Mouse (Mus musculus) heart, postnatal 4 days (tissue): ENCODE measurements around the gene Hsd3b4. TPM values are rescaled to one million over a fixed set of nuclear protein-coding genes. Genes with fewer than 3 reads are reported as not detected.
"Not testable (repeated sequence)": the region's sequence is repeated elsewhere in the genome, so short reads cannot be mapped to it uniquely, and the experiment has no call there.

Experiments used
- DNase-seq: peaks from one replicate; pipeline ENCODE4 v3.0.0; 2021
- total RNA-seq, 2 experiments: library from RNA; stranded (reverse); gene quantifications; 2 replicates each; pipeline ENCODE4 v1.2.3; 2021

The Hsd3b4 gene
- total RNA-seq, result not detected

DNA sequence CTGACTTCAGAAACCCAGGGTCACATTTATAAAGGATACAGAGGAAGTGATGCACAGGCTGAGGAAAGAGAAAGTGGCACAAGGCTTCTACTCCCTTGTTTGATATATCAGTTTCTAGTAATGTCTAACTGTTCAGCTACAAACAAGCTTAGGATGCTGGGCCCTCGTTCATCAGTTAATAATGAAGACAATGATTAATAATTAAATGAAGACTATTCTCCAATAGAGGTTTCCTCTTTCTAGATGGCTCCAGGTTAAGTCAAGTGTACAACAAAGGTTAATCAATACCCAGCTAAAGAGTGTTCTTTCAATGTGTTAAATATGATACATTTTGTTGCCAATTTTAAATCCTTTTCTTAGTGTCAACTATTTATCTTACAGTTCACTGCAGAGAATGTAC is at the start of gene Hsd3b4:
Hsd3b4 (minus strand) TSS at position 101 of the 400 bp plus-strand sequence.
- DNase-seq, result not testable (repeated sequence)

DNA sequence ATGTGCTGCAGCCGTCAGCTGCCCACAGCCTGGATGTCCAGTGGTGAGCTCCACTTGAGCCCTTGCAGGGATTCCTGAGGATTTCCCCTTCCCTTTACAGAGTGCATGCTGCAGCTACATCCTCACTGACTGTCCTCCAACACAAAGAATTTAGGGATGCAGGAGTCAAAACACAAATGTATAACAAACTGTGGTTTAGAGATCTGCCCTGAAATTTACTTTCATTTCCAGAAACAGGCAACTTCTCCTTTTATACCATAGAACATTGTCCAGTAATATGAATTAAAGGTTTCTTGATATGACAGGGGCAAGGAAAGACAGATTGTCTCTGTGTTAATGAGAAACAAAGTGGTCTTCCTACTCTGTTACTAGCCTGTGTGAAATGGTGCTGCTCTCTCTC is 40.5 kb upstream of the Hsd3b4 start:
- not testable (repeated sequence) for DNase-seq

- DNase-seq, result not testable (repeated sequence)
Observed at GRCm38 (mm10) chr3:98550215-98550614, 39.9 kb upstream of the Hsd3b4 start.

DNA sequence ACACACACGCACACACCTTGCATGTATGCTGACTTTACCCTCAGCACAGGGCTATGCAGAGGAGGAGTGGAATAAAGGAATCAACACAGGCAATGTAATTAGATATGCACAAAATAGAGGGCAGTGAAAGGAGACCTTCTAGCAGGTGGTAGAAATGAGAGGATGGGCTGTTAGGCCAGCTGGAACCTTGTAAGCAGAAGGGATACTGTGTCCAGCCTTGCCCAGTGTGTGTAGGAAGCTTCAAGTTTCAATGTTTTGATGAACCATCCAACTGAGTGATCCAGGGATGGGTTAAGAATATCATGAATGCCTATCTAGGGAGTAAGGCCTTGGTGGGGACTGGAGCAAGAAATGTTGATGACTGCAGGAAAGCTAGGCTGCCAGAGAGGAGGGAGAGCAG is 38.2 kb upstream of the Hsd3b4 start:
- not testable (repeated sequence) for DNase-seq

DNA sequence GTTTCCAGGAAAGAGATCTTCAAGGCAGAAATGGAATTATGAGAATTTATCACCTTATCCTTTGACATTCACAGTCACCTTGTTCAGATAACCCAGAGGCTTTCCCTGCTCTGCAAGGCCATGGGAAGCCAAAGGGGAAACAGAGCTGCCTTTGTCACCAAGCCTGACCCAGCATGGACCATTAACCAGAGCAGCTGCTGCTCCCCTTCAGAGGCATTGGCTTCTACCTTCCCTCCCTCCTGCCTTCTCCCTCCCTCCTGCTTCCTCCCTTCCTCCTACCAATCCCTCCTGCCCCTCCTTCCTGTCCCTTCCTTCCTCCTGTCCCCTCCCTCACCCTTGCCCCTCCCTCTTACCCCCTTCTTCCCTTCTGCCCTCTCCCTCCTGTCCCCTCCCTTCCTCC is 37.3 kb upstream of the Hsd3b4 start:
- DNase-seq, result not testable (repeated sequence)

- not testable (repeated sequence) for DNase-seq
Observed at GRCm38 (mm10) chr3:98524978-98525377, 14.7 kb upstream of the Hsd3b4 start.

DNA sequence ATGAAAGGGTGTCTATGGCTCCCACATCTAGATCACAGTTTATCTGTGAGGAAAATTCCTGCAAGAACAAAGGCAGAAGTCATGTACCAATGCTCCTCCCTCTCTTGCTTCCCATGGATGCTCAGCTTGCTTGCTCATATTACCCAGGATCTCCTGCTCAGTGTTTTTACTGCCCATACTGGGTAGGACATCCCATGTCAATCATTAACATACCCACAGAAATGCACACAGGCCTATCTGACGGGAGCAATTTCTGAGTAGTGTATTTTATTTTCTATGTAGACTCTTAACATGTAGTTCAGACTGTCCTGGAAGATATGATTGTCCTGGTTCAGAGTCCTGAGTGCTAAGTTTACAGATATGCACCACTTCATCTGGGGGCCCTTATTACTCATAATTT is 14.2 kb upstream of the Hsd3b4 start:
- not testable (repeated sequence) for DNase-seq

- DNase-seq, result not testable (repeated sequence)
Observed at GRCm38 (mm10) chr3:98522779-98523178, 12.5 kb upstream of the Hsd3b4 start.

GRCm38 (mm10) chr3:98507229-98507628 is 3.1 kb downstream of the Hsd3b4 start:
- DNase-seq, result not testable (repeated sequence)

GRCm38 (mm10) chr3:98497401-98497800 is 12.9 kb downstream of the Hsd3b4 start:
- DNase-seq, result not testable (repeated sequence)

GRCm38 (mm10) chr3:98496762-98497161 is 13.6 kb downstream of the Hsd3b4 start:
- not testable (repeated sequence) for DNase-seq

GRCm38 (mm10) chr3:98495055-98495454 is 15.3 kb downstream of the Hsd3b4 start:
- not testable (repeated sequence) for DNase-seq

DNA sequence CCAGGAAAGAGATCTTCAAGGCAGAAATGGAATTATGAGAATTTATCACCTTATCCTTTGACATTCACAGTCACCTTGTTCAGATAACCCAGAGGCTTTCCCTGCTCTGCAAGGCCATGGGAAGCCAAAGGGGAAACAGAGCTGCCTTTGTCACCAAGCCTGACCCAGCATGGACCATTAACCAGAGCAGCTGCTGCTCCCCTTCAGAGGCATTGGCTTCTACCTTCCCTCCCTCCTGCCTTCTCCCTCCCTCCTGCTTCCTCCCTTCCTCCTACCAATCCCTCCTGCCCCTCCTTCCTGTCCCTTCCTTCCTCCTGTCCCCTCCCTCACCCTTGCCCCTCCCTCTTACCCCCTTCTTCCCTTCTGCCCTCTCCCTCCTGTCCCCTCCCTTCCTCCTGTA is 16.1 kb downstream of the Hsd3b4 start:
- not testable (repeated sequence) for DNase-seq

DNA sequence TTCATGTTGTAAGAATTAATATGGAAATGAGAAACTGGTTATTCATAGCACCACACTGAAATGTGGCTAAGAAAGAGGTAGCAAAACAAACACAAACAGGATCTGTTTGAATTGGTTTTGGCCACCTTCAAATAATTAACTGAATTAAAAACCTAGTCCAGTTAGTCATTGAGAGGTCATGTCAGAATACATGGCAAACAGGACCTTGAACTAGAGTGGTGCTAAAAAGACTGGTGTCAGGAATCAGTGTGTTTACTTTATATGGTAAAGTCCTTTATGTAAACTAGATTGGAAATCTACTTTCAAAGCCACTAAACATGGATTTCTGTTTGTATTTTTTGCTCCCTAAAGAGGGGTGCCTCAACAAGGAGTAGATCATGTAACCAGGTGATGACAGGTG is 38.8 kb downstream of the Hsd3b4 start:
- not testable (repeated sequence) for DNase-seq

GRCm38 (mm10) chr3:98471057-98471456 is 39.3 kb downstream of the Hsd3b4 start:
- DNase-seq, result not testable (repeated sequence)

- DNase-seq, result not testable (repeated sequence)
Observed at GRCm38 (mm10) chr3:98469323-98469722, 41.0 kb downstream of the Hsd3b4 start.

GRCm38 (mm10) chr3:98457026-98457425 is 53.3 kb downstream of the Hsd3b4 start, which contains the start of gene Gm4450:
TSS of gene Gm4450 (minus strand) at chr3:98457126.
- DNase-seq, result not testable (repeated sequence)

DNA sequence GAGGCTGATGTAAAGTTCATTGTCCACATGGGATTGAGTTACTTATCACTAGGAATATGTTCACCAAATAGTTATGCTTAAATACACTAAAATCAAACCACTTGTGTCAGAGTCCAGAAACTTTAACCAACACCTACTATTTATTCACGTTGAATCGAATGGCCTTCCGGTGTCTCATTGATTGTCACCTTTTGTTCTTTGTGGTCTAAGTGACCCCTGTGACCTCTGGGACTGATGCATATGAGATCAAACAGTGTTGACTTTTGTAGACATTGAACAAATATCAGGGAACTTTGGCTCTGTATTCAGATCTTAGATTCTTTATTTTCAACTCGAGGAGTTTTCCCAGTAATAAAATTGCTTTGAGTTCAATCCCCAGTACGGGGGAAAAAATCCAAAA is 56.5 kb downstream of the Hsd3b4 start:
- not testable (repeated sequence) for DNase-seq

Other genes starting within 250 kb of the Hsd3b4 start
- gene Hmgcs2, start 230.1 kb downstream of the Hsd3b4 start, total RNA-seq, result 100 to 1,000 TPM; 203 to 271 TPM
- 10 to 100 TPM; 11.2 to 13.9 TPM for gene Phgdh, start 170.5 kb downstream of the Hsd3b4 start, total RNA-seq
- gene Zfp697, start 128.1 kb downstream of the Hsd3b4 start, total RNA-seq, result 1 to 10 TPM; 9.4 to 9.8 TPM
- not detected for gene Gm4450, start 53.4 kb downstream of the Hsd3b4 start, total RNA-seq
- not detected for gene Gm10681, start 78.3 kb upstream of the Hsd3b4 start, total RNA-seq
- not detected for gene Hsd3b5, start 119.7 kb upstream of the Hsd3b4 start, total RNA-seq
- gene Hsd3b2, start 214.0 kb upstream of the Hsd3b4 start, total RNA-seq, result not detected